Mouse (Mus musculus): Measurements from ENCODE around the gene Sox6.

Sox6 gene

DNA sequence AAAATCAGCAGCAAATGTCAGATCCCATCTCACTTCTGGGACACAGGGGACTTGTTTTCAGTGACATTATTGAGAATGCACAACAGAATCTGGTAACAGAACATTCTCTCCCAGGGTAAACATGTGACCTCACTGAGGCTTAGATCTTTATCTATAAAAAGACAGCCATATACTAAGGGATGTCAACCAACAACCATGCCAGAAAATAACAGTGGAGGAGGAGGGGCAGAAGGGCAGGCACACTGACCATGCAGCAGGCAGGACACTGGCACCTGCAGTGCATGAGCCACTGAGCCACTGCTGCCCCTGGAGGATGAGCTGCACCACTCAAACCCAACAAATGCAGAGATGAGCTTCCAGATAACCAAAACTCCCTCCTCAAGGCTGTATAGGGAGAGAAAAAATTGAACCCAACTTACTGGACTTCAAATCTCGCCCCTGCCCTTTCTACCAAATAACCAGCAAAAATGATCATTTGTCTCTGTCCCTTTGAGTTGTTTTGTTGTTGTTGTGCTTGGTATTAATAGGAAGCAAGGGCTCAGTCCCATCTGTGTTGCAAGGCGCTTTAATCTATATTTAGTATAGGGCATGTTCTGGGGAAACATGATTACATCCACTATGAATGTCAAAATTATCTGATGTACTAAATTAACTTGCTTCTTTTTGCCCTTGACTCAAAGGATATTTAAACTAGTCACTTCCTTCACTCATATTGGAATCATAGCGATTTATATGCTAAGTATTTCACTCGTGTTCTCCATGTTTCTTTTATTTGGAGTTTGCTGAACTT lies 492.8 kb downstream of the Sox6 start:
- no peak for DNase-seq

DNA sequence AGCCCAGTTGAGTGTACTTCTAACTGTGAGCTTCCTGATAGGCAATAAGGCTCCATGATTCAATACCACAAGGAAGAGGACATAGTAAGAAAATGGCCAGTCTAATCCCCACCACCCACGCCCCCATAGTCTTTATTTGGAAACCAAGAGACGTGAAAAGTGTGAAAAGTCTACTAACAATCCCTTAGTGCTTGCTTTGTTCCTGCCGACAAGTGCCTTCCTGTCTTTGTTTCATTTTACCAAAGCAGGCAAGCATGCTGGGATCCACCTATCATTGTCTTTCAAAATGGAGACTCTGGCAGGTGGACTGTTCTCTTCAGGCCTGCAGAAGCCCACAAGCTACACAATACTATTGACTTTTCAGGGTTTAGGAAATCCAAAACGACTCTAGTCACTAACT lies 495.0 kb downstream of the Sox6 start:
- DNase-seq: no peak

DNA sequence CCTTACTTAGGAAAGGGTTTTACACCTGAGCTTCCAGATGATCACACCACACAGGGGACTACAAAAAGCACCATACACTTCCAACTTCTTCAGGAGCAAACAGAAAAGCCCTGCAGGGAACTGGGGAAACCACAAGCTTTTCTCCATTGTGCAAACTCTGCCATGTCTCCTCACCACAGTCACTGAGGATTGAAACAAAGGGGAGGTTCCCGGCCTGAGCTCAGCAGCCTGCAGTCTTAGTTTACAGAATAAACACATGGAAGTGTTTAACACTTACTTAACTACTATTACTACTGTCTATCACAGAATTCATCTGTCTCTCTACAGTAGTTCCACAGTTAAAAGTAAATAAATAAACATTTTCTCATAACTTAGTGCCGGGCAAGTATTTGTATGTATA lies 498.3 kb downstream of the Sox6 start:
- DNase-seq: no peak

DNA sequence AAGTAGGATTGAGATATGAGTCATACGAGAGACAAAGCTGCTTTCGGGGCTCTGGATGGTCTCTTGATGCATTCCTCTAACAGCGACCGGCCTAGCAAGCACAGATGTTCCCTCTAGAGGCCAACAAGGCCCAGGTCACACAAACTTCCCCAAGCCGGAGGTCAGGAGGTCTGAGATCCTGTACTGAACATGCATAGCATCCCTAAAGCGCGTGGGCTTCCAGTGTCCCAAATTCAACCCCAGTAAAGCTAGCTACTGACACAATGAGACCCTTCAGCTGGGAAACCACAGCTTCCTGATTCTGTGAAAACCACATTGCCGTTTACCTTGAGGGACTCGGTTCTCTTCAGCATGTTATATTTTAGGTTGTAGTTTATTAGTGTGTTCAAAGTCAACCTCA lies 499.6 kb downstream of the Sox6 start:
- DNase-seq: no peak

DNA sequence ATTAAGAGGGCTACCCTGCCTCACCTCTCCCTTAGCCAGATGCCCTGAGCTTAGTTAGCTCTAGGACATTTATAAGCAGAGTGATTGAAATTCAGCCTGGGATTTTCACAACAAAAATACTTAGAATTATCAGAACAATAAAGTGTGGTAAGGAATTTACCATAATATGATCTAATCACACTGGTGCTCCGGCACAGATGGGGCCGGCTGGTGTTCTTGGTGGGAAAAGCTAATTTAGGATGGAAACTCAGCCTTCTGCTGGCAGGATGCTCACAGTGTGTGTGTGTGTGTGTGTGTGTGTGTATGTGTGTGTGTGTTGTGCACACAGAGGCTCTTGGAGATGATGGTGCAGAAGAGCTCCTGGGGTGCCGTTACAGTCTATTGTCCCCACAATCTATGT lies 501.0 kb downstream of the Sox6 start:
- peak; percentile 7 to 13 for DNase-seq

DNA sequence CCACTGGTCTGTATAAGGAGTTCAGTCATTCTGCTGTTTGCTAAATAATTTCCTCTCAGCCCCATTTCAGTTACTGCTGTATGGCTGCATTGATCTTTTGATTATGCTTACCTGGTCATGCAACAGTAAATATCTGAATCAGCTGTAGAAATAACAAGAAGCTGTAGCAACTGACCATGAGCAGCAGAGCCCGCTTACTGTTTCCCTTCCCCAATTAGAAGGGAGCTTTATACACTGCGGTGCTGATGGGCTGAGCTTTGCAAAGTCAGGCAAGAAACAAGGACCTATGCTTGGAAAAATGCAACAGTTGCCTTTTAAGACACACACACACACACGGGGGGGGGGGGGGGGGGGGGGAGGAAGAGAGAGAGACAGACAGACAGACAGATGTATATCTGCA lies 502.1 kb downstream of the Sox6 start:
- DNase-seq: no peak

DNA sequence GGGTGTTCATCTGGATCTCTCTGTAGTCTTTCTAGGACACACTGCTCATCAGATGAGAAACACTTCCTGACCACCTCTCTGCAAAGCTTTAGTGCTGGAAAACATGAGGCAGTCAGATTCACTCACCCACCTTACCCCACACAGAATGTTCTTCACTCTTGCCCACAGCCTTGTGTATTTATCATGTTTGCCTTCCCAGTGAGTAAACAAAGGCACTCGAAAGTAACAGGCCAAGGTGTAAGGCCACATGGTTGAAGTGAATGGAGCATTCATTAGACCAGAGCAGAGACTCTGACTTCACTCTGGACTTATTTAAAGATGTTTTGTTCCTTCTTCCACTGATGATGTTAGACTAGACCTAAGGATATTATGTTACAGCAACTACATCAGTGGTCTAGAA lies 506.7 kb downstream of the Sox6 start:
- DNase-seq: no peak

DNA sequence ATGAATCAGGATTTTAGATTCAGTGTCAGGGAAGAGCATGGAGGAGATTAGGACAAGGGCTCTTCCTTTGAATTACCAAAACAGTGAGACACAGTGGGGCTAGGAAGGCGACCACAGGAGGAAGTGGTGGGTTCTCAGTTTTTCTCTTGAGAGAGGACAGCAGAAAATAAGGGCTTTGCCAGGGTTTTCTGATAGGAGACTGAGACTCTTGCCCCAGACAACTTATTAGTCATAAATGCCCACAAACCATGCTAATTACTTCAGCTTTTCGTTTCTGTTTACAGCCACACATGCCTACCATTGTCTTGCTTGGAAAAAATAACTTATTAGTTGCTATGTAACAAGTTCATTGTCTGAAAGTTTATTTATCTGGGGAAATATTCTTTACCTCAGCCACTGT lies 507.4 kb downstream of the Sox6 start:
- DNase-seq: no peak

DNA sequence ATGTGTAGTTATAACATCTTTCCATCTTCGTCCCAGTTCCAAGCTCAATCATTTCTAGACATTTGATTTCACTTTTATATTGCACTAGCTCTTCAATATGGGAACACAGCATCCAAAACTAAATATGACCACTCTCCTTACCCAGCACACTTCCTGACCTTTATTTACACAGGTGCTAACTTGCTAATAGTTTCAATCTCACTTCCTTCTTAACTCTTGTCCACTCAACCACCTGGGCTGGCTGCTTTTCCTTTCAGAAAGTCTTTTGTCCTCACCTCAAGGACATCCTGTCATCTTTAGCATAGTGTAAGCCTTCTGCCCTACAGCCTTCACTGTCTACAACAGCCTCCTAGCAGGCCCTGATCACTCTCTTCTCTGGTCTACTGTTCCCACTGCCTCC lies 520.9 kb downstream of the Sox6 start:
- DNase-seq: no peak

DNA sequence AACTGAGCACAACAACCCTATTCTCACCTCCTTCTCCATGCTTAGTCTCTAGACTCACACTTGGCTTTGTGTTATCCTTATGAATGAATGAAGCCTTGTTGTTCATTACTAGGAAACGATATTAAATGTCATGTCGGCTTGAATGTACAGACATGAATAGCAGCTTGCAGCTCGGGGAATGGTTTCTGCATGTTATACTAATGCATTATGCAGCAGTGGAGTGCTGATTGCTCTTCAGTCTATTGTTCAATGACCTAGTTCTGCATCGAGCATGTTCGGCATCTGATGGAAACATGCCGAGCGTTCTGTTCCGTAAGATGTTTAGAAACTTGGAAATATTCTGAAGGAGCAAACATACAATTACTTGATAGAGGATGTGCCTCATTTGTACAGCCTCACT lies 524.9 kb downstream of the Sox6 start:
- DNase-seq: no peak

DNA sequence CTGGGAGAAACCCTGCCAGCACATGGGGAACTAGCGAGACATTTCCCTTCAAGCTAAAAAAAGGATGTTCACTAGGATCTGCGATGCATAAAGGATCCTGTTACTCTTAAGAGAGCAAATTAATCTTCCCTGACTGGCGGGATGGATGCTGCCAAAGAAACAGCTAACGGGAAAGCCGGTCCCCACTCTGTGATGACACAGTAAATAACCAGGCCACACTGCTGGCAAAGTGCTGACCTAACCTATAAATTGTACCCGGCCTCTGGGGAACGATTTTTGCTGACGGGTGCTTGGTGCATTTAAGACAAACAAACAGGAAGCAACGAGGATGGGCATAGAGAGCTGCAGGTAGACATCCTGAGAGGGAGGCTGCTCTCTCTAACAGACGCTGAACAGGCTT lies 526.8 kb downstream of the Sox6 start:
- peak; percentile 16 to 23 for DNase-seq

DNA sequence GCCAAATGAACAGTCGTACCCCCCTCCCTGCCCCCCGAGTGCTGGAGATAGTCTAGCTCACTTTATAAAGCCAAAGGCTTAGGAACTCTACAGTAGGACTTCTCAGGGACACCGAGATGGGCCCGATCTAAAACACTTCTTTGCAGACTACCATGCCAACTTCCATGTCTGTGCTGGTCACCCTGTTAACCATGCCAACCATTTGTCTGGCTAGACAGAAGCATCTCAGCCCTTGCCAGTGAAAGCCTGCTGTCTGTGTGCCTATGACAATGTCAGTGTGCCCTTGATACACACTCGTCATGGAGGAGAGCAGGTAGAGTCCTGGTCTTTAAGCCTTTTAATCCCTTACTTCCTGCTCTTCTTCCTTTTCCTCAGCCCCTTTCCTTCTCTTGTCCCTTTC lies 527.5 kb downstream of the Sox6 start:
- DNase-seq: peak; percentile 55 to 58

DNA sequence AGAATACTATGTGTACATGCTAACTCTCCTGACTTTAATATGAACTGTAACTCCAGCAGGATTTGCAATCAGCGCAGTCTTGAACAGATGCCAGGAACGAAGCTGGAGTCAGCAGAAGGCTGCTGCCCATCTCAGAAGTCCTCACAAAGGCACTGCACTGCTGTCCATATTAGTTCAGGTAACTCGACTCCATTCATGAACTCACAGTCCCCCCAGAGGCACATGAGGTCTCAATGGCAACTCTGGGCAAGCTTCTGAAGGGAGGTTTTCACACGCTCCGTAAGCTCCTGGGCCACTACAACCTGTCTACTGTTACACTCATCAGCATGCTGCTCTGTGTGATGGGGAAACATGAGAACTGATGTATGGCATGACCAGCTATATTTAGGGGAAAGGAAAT lies 528.6 kb downstream of the Sox6 start:
- DNase-seq: peak; percentile 60 to 67

DNA sequence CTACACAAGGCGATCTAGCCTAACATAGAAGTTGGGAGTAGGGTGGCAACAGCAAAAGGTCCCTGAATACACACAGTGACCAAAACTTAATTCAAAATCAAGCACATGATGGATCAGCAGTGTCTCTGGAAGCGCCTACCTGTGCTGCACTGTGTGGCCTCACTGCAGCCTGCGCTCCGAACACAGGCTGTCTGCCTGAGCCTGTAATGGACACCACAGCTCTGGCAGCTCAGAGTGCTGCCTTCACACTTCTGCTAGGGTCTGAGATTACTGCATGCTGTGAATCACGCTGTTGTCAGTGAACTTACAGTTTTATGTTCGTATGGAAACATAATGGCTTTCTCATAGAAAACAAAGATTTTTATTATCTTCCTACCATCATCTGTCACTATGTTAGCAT lies 532.2 kb downstream of the Sox6 start:
- DNase-seq: no peak

DNA sequence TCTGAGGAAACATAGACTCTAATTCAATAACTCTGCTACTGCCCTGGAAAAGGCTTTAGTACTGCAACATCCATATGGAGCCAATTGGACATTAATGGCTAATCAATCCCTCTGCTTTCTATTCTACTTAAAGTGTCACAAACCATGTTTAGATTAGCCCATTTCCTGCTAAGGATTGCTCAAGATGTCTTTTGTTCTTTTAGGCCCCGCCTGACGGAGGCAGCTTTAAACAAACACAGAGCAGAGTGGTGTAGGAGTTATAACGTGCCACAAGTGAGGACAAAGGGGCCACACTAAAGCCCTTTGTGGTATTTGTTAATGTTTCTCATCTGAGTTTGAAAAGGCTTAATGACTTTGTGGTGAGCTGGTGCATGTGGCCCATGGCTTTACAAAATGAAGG lies 537.1 kb downstream of the Sox6 start:
- no peak for DNase-seq

DNA sequence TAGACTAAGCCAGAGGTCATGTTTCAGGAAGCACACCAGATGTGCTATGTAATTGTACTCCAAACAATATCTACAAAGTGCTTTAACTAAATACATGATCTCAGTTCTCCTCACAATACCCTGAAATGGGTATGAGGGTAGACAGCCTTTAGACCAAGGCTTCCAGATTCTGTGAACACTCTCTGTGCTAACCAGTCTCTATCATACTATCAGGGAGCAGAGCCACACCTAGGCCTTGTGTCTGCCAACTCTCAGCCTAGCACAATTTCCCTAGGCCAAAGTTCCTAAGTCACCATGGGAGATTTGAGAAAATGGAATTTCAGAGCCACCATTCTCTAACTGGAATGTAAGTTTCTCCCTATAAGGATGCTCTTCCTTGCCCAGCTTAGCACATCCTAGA lies 537.8 kb downstream of the Sox6 start:
- no peak for DNase-seq

DNA sequence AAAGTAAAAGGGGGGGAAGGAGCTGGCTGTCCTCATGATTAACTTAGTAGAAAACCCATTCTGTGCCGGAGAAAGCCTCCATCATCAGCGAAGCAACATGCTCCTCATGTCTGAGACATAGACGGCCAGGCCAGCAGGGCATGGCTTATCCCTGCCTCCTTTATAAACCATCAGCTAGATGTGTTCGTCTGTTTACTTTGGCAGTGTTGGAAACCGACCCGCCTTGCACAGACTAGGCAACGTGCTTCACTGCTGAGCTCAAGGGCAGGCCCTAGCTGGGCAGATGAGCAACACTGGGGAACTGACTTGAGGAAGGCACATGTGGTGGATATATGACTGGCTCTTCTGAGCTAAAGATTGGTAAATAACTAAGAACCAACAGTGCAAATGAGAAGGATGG lies 538.4 kb downstream of the Sox6 start:
- no peak for DNase-seq

DNA sequence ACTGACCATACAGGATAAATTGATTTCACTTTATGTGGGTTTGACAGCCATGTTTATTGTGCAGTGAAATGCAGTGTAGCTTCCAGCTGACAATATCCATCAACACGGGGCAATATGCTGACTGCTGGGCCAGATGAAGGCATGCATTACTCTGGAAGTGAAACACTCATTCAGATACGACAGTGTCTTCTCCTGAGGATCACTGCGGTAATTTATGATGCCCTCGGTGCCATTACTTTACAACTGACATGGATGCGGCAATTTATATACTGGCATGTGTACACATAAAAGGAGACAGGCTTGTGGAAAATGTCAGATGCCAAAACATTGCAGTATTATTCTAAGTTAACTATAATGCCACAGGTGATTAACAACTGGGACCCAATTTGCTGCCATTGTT lies 546.9 kb downstream of the Sox6 start:
- no peak for DNase-seq

DNA sequence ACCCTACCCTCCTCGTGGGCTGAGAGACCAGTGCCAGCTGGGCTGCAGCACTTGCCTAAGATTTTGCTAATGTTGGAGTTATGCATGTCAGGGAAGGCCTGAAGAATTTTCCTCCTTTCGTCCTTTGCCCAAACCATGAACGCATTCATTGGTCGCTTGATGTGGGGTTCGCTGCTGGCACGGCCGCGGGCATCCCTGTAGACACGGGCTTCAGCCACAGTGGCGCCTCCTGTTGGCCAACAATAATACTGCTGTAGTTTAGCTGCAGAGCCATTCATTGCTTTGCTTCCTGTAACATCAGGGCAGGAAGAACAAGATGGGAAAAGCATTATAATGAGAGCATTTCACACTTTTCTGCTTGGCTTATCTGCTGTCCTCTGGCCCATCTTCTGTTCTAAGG lies 549.0 kb downstream of the Sox6 start:
- peak; percentile 51 for DNase-seq

DNA sequence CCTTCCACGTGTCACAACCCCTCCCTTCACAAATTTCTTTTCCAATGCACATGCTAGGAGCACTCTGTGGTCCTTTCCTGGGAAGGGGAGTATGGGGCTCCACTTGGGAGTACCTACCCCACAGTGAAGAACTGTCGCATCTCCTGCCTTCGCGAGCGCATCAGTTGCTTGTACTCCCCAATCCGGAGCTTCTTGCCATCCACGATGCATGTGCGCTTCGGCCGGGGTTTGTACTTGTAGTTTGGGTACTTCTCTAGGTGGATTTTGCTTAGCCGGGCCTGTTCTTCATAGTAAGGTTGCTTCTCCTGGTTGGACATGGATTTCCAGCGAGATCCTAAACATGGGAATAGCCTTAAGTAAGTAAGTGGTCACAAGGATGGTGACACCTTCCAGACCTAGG lies 552.2 kb downstream of the Sox6 start:
- DNase-seq: no peak

DNA sequence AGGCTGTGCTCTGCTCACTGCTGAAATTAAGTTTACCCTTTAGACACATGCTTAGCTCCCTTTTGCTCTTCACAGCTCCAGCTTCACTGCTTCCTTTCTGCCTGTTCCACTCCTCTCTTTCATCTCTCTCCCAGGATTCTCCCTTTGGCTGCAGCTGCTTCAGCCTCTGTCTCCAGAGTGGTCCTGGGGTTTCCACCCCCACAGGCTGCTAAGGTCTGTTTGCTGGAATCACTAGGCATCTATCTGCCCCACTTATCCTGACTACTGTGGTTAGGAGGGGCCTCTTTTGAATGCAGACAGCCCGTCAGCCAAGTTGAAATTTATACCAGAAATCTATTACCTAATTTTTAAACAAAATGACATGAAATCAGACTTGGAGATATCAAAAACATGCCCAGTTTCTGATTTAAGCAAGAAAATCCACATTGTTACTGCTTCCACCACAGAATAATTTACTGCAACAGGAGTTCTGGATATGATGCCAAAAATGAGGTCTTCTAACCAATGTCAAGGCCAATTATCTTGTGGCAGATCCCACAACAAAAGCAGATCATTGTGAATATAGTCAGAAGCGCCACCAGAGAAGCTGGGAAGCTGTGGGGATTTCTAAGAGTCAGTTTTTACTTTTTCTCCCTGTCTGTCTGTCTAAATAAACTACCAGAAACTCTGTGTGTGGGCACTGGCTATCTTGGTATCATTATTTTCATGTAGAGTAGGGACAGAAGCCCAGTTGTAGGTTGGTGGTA lies 552.8 kb downstream of the Sox6 start:
- DNase-seq: no peak

DNA sequence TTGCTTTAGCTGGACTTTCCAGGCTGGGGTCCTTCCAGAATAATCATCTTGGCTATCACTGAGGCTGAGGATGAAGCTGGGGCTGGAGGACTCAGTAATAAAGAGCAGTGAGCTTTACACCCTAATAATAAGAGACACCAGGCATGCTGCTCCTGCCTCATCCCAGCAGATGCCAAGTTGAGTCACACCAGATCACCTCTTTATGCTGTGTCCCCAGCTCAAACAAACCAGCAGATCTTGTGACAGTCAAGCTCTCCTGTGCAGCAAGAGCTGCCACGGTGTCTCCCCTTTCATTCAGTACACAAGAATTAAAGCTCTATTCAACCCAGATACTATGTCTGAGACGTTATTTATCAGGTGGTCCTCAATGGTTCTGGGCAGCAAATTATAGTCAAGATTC lies 560.8 kb downstream of the Sox6 start:
- DNase-seq: peak in 1 of 2 experiments; percentile 13

DNA sequence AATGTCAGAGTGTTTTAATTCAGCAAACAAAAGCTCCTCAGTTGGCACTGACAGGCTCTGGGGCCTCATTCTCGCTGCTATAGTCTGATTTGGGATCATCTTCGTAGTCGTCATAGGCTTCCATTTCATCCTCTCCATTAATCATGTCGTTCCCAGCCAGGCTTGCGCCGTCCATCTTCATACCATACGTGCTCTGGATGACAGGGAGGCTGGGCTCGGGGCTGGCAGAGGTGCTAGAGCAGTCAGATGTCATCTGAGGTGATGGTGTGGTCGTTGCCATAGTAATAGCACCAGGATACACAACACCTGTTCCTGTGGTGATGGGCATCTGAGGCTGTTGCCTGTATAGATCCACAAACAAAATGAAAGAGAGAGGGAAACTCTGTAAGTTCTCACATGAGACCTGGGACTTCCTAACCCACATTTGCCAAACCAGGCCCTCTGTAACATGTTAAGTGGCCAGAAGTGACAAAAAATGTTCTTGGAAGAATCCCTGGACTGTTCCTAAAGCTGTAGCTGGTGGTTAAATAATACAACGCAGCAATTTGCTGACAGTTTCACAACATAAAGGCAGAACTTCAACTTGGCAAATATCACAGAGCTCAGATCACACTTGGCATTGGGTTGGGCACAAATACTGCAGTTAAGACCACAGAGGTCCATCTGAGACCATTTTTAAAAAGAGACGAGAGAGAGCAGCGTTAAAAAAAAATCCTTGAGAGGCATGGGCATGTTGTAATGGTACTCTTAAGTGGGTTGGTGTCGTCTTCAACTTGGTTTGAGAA lies 561.5 kb downstream of the Sox6 start:
- peak; percentile 45 for DNase-seq

DNA sequence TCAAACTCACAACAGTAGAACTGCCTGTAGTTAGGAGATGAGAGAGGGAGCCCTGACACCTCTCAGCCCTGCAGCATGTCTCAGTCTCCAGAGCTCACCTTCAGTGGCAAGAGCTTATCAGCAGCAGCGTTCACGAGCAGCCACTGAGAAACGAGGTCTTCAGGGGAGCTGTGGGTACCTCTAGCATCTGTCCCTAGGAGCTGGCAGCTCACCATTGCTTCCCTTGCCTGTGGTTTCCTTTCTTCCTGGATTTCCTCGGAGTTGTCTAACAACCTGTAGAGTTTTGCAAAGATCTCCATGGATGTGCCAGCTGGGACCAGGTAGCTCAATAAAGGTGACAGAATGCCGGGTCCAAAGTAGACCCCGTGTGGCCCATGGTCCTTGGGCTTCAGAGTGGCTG lies 563.4 kb downstream of the Sox6 start:
- no peak for DNase-seq
